Mouse (Mus musculus) liver, embryonic 11.5 days (tissue): ENCODE measurements around the gene Hpd. TPM values are rescaled to one million over a fixed set of nuclear protein-coding genes. Genes with fewer than 3 reads are reported as not detected.
A peak's percentile ranks its signal among the peaks of the same experiment; 100 is the strongest.
"Not testable (repeated sequence)": the region's sequence is repeated elsewhere in the genome, so short reads cannot be mapped to it uniquely, and the experiment has no call there.

ENCODE experiments used
- ATAC-seq: fragments of 200-750 bp; cut with Nextera tagmentation; replicated peaks from 2 replicates; pipeline ENCODE4 v1.8.0; 2017; ENCODE audit warnings: moderate number of reproducible peaks, mild to moderate bottlenecking, moderate TSS enrichment, moderate library complexity; ENCODE audit not compliant: low FRiP score
- DNase-seq: peaks from one replicate; pipeline ENCODE4 v3.0.0-alpha.2; 2017; ENCODE audit warnings: low spot score
- H3K27ac ChIP-seq: fragments of 300-500 bp; sonication (generic); 2 replicates; pipeline ENCODE4 v1.5.1; 2014; ENCODE audit warnings: mild to moderate bottlenecking, low read depth, low read length, control low read depth
- H3K27me3 ChIP-seq: fragments of 300-500 bp; sonication (generic); replicated peaks from 2 replicates; pipeline ENCODE4 v1.6.1; 2014; ENCODE audit warnings: low read length, mixed read lengths; ENCODE audit not compliant: control insufficient read depth, insufficient read depth
- H3K36me3 ChIP-seq: fragments of 300-500 bp; sonication (generic); 2 replicates; pipeline ENCODE4 v1.6.1; 2014; ENCODE audit warnings: mild to moderate bottlenecking, low read length, moderate library complexity, mixed read lengths; ENCODE audit not compliant: control insufficient read depth, insufficient read depth
- H3K4me1 ChIP-seq: fragments of 300-500 bp; sonication (generic); replicated peaks from 2 replicates; pipeline ENCODE4 v1.6.1; 2014; ENCODE audit warnings: low read length, mixed read lengths; ENCODE audit not compliant: control insufficient read depth, insufficient read depth
- H3K4me2 ChIP-seq: fragments of 300-500 bp; sonication (generic); 2 replicates; pipeline ENCODE4 v1.6.1; 2014; ENCODE audit warnings: mild to moderate bottlenecking, control low read depth, moderate library complexity
- H3K4me3 ChIP-seq: fragments of 300-500 bp; sonication (generic); 2 replicates; pipeline ENCODE4 v1.5.1; 2014; ENCODE audit warnings: low read depth, low read length, control low read depth
- H3K9ac ChIP-seq: fragments of 300-500 bp; sonication (generic); 2 replicates; pipeline ENCODE4 v1.6.1; 2014; ENCODE audit warnings: low read depth, low read length, control low read depth
- H3K9me3 ChIP-seq: fragments of 300-500 bp; sonication (generic); 2 replicates; pipeline ENCODE4 v1.6.1; 2016; ENCODE audit warnings: low read length, inconsistent platforms, mixed read lengths; ENCODE audit not compliant: control insufficient read depth
- WGBS: fragments of 180-500 bp; shearing (Covaris S2); extraction: QIAGEN DNeasy Blood & Tissue Kit; methylation state at CpG from one replicate; pipeline ENCODE4 v1.1.7; 2014; 5-methylcytosine and 5-hydroxymethylcytosine counted together
- polyA plus RNA-seq: library from polyadenylated mRNA; unstranded; fragments of >200 nt; fragmentation: Nextera tagmentation; extraction: Ambion mirVana; gene quantifications from 2 replicates; pipeline ENCODE4 v1.2.1, GENCODE M21; 2014

The Hpd gene
- 2.5 and 3.5 TPM in 2 replicates for polyA plus RNA-seq

GRCm38 (mm10) chr5:123182651-123183050 is at the start of gene Hpd:
Gene Hpd, minus strand, starts transcription at chr5:123182727.
- DNase-seq (no peak), ATAC-seq (no peak)
- Histone ChIP-seq H3K27me3 (no peaks in the 10 kb centered on the region; the same call in 1 of the 2 replicates), H3K9me3 (no peaks in the 10 kb centered on the region), H3K27ac (peak within 1 kb of the TSS; percentile 1; the same call in 1 of the 2 replicates), H3K9ac (no peak within 1 kb of the TSS), H3K4me3 (no peak within 1 kb of the TSS), H3K36me3 (no peaks in the 10 kb centered on the region), H3K4me1 (no peaks in the 10 kb centered on the region), H3K4me2 (no peak within 1 kb of the TSS)
- 74% methylated on average over 10 of the region's 10 CpGs for WGBS

GRCm38 (mm10) chr5:123232180-123232579 is 49.7 kb upstream of the Hpd start:
- peaks cover 9% of the 10 kb centered on the region for H3K4me1 ChIP-seq
- no peak overlapping the region for H3K9ac ChIP-seq
- no peaks in the 10 kb centered on the region for H3K27me3 ChIP-seq
- DNase-seq (no peak), ATAC-seq (no peak)
- H3K27ac ChIP-seq = no peak overlapping the region
- 86% methylated on average over 2 of the region's 2 CpGs for WGBS
- H3K36me3 ChIP-seq = peaks cover 15% of the 10 kb centered on the region; the same call in 1 of the 2 replicates
- H3K9me3 ChIP-seq = no peaks in the 10 kb centered on the region
- no peak overlapping the region for H3K4me2 ChIP-seq
- H3K4me3 ChIP-seq = no peak overlapping the region

GRCm38 (mm10) chr5:123229296-123229695 is 46.8 kb upstream of the Hpd start:
- Histone ChIP-seq H3K27ac (no peak overlapping the region), H3K4me2 (peak overlapping the region; percentile 87), H3K4me1 (peaks cover 9% of the 10 kb centered on the region), H3K27me3 (no peaks in the 10 kb centered on the region), H3K4me3 (peak overlapping the region; percentile 87), H3K9ac (peak overlapping the region; percentile 46; the same call in 1 of the 2 replicates), H3K9me3 (no peaks in the 10 kb centered on the region), H3K36me3 (no peaks in the 10 kb centered on the region)
- DNase-seq (no peak), ATAC-seq (no peak)
- 81% methylated on average over 6 of the region's 6 CpGs for WGBS

GRCm38 (mm10) chr5:123228524-123228922 is 46.0 kb upstream of the Hpd start:
- WGBS = 7% methylated on average over 15 of the region's 15 CpGs
- Histone ChIP-seq H3K27ac (peak overlapping the region; percentile 56; the same call in 1 of the 2 replicates), H3K4me1 (peaks cover 9% of the 10 kb centered on the region), H3K9ac (peak overlapping the region; percentile 88), H3K36me3 (no peaks in the 10 kb centered on the region), H3K9me3 (no peaks in the 10 kb centered on the region), H3K27me3 (no peaks in the 10 kb centered on the region), H3K4me3 (peak overlapping the region; percentile 87), H3K4me2 (peak overlapping the region; percentile 87)
- no peak for ATAC-seq
- DNase-seq = no peak

- ATAC-seq (peak; percentile 78), DNase-seq (peak; percentile 95)
- Histone ChIP-seq H3K36me3 (no peaks in the 10 kb centered on the region), H3K27me3 (no peaks in the 10 kb centered on the region), H3K27ac (peak overlapping the region; percentile 56; the same call in 1 of the 2 replicates), H3K9ac (peak overlapping the region; percentile 88), H3K4me2 (peak overlapping the region; percentile 87), H3K4me1 (peaks cover 10% of the 10 kb centered on the region), H3K9me3 (no peaks in the 10 kb centered on the region), H3K4me3 (peak overlapping the region; percentile 87)
- WGBS = 3% methylated on average over 42 of the region's 42 CpGs
Measured at GRCm38 (mm10) chr5:123227762-123228523, 45.4 kb upstream of the Hpd start.

GRCm38 (mm10) chr5:123226851-123227250 is 44.3 kb upstream of the Hpd start:
- Histone ChIP-seq H3K9ac (no peak overlapping the region), H3K4me2 (no peak overlapping the region), H3K4me1 (peaks cover 13% of the 10 kb centered on the region), H3K4me3 (no peak overlapping the region), H3K27ac (no peak overlapping the region), H3K36me3 (no peaks in the 10 kb centered on the region), H3K27me3 (no peaks in the 10 kb centered on the region), H3K9me3 (no peaks in the 10 kb centered on the region)
- no peak for ATAC-seq
- WGBS = 91% methylated on average over 7 of the region's 7 CpGs
- DNase-seq = no peak

- not testable (repeated sequence) for H3K27ac ChIP-seq, H3K4me3 ChIP-seq, H3K36me3 ChIP-seq, H3K27me3 ChIP-seq, ATAC-seq, H3K4me1 ChIP-seq, H3K9me3 ChIP-seq, H3K4me2 ChIP-seq, H3K9ac ChIP-seq
- DNase-seq = peak; percentile 16
- WGBS = 66% methylated on average over 5 of the region's 6 CpGs
Measured at GRCm38 (mm10) chr5:123223861-123224260, 41.3 kb upstream of the Hpd start.

GRCm38 (mm10) chr5:123223051-123223410 is 40.5 kb upstream of the Hpd start:
- Histone ChIP-seq H3K9ac (0 out of 2 replicates have a peak overlapping the region, but pooled peaks have one; percentile 27), H3K9me3 (no peaks in the 10 kb centered on the region), H3K27me3 (no peaks in the 10 kb centered on the region), H3K27ac (peak overlapping the region; percentile 87), H3K36me3 (no peaks in the 10 kb centered on the region), H3K4me2 (peak overlapping the region; percentile 36), H3K4me3 (no peak overlapping the region), H3K4me1 (peaks cover 7% of the 10 kb centered on the region; the same call in 1 of the 2 replicates)
- WGBS = 48% methylated on average over 4 of the region's 4 CpGs
- DNase-seq = no peak
- peak; percentile 73 for ATAC-seq
